Mouse (Mus musculus): ENCODE results near the gene Trpc4. TPM values are rescaled to one million over a fixed set of nuclear protein-coding genes. Genes with fewer than 3 reads are reported as not detected.

Trpc4 gene
- polyA plus RNA-seq, 1 experiment, result not detected

DNA sequence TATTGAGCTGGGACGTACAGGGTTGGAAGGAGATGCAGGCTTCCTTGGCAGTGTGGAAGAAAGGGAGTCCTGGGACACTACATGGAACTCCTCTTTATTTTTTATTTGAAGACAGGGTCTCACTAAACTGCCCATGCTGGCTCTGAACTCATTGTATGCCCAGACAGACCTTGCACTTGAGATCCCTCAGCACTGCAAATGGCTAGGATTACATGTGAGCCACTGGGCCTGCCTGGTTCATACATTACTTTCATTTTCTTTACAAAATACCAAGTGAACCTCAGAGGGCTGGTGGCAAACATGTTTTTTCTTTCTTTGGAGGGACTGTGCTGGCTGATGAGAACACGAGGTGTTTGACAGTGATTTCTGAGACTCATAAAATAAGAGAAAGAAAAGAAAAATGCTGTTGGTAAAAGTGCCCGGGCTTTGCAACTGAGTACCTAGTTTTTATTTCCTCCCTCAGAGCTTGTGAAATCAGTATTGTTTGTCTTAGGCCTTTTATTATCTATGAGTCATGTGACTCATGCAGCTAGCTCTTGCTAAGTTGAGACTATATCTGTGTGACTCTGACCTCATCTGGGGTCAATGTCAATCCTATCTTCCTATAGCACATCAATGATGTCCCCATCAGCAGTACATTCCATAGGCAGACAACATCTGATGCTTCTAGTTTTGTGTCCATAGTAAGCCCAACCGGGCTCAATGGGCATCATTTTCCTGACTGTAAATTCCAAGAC lies 89.1 kb downstream of the Trpc4 start:
- H3K4me1 ChIP-seq (ENCODE audit: control insufficient read depth), result no peaks in the 10 kb centered on the region
- TF ChIP-seq TAL1 (IDR thresholded peaks at IDR 0.05; ENCODE audit: low read length) (no peak), GATA1 (IDR thresholded peaks at IDR 0.05; ENCODE audit: low read length) (no peak)
- no peak overlapping the region for H3K4me3 ChIP-seq (replicated peaks)
- H3K27me3 ChIP-seq (ENCODE audit: control insufficient read depth), result no peaks in the 10 kb centered on the region
- no peaks in the 10 kb centered on the region for H3K36me3 ChIP-seq (ENCODE audit: control insufficient read depth)
- H3K9me3 ChIP-seq (ENCODE audit: control insufficient read depth, low read length), result no peaks in the 10 kb centered on the region

DNA sequence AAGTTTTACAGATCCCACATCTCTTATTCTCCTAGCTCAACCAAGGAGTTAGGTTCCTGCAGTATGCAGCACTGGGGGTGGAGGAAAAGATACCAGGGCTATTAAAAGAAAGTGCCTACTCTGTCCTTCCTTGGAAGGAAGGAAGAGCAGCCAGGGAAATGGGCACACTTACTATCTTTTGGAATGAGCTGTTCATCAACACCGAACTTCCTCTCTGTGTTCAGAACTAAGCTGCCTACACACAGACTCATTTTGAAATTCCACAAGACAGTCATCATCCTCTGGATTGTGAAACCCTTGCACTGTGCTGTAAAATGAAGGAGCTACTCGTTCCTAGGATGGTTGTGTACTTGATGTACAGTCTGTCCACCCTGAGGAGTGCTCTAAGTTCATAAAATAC lies 90.6 kb downstream of the Trpc4 start:
- Histone ChIP-seq H3K4me1 (ENCODE audit: control insufficient read depth) (no peaks in the 10 kb centered on the region), H3K9me3 (ENCODE audit: control insufficient read depth, low read length) (no peaks in the 10 kb centered on the region), H3K36me3 (ENCODE audit: control insufficient read depth) (no peaks in the 10 kb centered on the region), H3K27me3 (ENCODE audit: control insufficient read depth) (no peaks in the 10 kb centered on the region), H3K4me3 (replicated peaks) (no peak overlapping the region)
- no peak for TF ChIP-seq TAL1 (IDR thresholded peaks at IDR 0.05; ENCODE audit: low read length)
- TF ChIP-seq GATA1 (IDR thresholded peaks at IDR 0.05; ENCODE audit: low read length), result no peak

DNA sequence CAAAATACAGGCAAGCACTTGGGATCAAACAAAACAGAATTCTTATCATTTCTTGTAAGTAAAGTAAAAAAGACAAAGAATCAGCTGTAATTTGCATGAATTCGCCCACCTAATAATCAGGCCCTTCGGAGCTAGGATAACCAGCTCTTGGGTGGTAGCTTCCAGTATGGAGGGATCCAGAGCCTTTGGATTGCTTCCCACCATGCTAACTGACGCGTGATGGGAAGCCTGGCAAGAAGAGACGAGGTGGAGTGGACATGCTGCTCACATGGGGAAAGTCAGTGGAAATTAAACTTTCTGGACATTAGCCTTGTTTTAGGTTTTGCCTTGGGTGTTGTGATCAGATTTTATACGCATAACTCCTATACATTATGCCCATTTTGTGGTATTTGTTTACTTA lies 93.5 kb downstream of the Trpc4 start:
- Histone ChIP-seq H3K36me3 (ENCODE audit: control insufficient read depth) (no peaks in the 10 kb centered on the region), H3K27me3 (ENCODE audit: control insufficient read depth) (no peaks in the 10 kb centered on the region), H3K9me3 (ENCODE audit: control insufficient read depth, low read length) (peaks cover 4% of the 10 kb centered on the region; the same call in 1 of the 2 replicates), H3K4me1 (ENCODE audit: control insufficient read depth) (no peaks in the 10 kb centered on the region), H3K4me3 (replicated peaks) (no peak overlapping the region)
- TF ChIP-seq TAL1 (IDR thresholded peaks at IDR 0.05; ENCODE audit: low read length) (no peak), GATA1 (IDR thresholded peaks at IDR 0.05; ENCODE audit: low read length) (no peak)

DNA sequence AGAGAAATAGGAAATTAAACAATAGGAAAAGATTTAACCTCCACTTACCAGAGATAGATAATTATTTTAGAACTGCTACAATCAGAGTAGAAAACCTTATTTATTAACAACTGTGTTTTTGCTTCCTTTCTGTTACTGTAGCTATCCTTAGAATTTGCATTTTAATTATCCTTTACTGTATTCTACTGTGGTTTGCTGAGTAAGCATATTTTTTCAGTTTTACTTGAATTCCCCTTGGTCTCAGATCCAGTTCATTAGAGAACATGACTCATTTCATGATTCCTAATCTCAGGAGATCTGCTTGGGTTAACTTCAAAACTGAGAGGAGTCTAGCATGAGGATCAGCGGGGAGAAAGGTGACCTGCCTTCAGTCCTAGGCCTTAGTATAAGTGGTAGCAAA lies 111.1 kb downstream of the Trpc4 start:
- TF ChIP-seq TAL1 (IDR thresholded peaks at IDR 0.05; ENCODE audit: low read length) (no peak), GATA1 (IDR thresholded peaks at IDR 0.05; ENCODE audit: low read length) (no peak)
- no peaks in the 10 kb centered on the region for H3K4me1 ChIP-seq (ENCODE audit: control insufficient read depth)
- no peaks in the 10 kb centered on the region for H3K36me3 ChIP-seq (ENCODE audit: control insufficient read depth)

DNA sequence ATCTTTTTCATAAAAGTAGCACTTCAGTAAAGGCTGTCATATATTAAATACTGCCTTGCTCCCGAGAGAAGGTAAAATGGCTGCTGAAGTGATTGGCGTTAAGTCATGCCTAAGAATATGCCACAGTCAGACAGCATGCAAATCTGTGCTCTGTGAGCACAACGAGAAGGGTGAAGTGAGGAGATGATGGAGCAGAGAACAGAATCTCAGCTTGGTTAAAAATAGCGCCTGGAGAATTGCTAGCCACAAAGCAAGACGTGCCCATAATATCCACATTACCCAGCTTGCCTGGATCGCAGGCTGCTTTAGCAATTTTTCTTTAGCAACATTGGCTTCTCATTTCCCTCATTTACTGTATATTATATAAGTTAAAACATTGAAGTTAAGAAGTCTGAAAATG lies 113.3 kb downstream of the Trpc4 start:
- Histone ChIP-seq H3K4me3 (replicated peaks) (no peak overlapping the region), H3K4me1 (ENCODE audit: control insufficient read depth) (no peaks in the 10 kb centered on the region), H3K27me3 (ENCODE audit: control insufficient read depth) (no peaks in the 10 kb centered on the region), H3K36me3 (ENCODE audit: control insufficient read depth) (no peaks in the 10 kb centered on the region), H3K9me3 (ENCODE audit: control insufficient read depth, low read length) (no peaks in the 10 kb centered on the region; the same call in 1 of the 2 replicates)
- TF ChIP-seq GATA1 (IDR thresholded peaks at IDR 0.05; ENCODE audit: low read length) (no peak), TAL1 (IDR thresholded peaks at IDR 0.05; ENCODE audit: low read length) (no peak)

More for the DNA sequence above, 111.1 kb downstream of the Trpc4 start:
- Histone ChIP-seq H3K4me3 (replicated peaks) (no peak overlapping the region), H3K27me3 (ENCODE audit: control insufficient read depth) (no peaks in the 10 kb centered on the region), H3K9me3 (ENCODE audit: control insufficient read depth, low read length) (no peaks in the 10 kb centered on the region; the same call in 1 of the 2 replicates)

DNA sequence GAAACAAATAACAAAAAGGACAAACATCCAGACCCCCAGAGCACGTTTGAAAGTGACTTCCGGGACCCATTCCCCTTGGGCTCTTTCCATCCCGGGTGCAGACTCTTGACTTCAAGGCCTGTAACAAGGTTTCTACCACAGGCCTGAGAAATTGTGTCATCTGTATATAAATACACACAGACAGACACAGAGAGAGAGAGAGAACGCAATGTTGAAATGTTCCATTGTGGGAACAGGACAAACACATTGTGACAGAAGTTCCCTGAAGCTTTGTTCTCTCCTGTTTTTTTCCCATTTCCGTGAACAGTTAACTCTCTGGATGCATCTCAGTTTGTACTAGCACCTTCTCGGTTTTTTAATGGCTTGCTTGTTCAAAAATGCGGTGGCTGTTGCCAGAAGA lies 118.8 kb downstream of the Trpc4 start:
- Histone ChIP-seq H3K27me3 (ENCODE audit: control insufficient read depth) (no peaks in the 10 kb centered on the region), H3K9me3 (ENCODE audit: control insufficient read depth, low read length) (no peaks in the 10 kb centered on the region; the same call in 1 of the 2 replicates), H3K4me3 (replicated peaks) (no peak overlapping the region), H3K36me3 (ENCODE audit: control insufficient read depth) (no peaks in the 10 kb centered on the region), H3K4me1 (ENCODE audit: control insufficient read depth) (no peaks in the 10 kb centered on the region)
- TF ChIP-seq GATA1 (IDR thresholded peaks at IDR 0.05; ENCODE audit: low read length) (no peak), TAL1 (IDR thresholded peaks at IDR 0.05; ENCODE audit: low read length) (no peak)

DNA sequence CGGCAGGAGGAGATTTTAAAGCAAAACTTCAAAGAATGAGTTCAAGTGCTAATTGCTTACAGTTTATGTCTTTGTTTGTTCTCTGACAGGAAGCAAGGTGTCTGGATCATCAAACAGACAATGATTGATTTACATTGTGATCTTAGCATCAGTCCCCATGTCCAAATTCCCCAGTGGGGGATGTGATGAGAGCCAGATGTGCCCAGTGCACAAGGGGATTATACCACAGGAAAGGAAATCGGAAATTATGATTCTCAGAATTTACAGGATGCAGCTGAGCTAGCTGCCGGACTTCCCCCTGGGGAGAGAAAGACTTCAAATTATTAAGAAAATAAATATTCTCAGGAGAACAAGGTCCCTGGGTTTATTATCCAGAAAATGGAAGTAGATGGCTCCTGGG lies 133.9 kb downstream of the Trpc4 start:
- TF ChIP-seq TAL1 (IDR thresholded peaks at IDR 0.05; ENCODE audit: low read length), result no peak
- no peak for TF ChIP-seq GATA1 (IDR thresholded peaks at IDR 0.05; ENCODE audit: low read length)
- no peaks in the 10 kb centered on the region for H3K27me3 ChIP-seq (ENCODE audit: control insufficient read depth)
- no peak overlapping the region for H3K4me3 ChIP-seq (replicated peaks)
- no peaks in the 10 kb centered on the region; the same call in 1 of the 2 replicates for H3K9me3 ChIP-seq (ENCODE audit: control insufficient read depth, low read length)
- H3K36me3 ChIP-seq (ENCODE audit: control insufficient read depth), result no peaks in the 10 kb centered on the region
- H3K4me1 ChIP-seq (ENCODE audit: control insufficient read depth), result no peaks in the 10 kb centered on the region

DNA sequence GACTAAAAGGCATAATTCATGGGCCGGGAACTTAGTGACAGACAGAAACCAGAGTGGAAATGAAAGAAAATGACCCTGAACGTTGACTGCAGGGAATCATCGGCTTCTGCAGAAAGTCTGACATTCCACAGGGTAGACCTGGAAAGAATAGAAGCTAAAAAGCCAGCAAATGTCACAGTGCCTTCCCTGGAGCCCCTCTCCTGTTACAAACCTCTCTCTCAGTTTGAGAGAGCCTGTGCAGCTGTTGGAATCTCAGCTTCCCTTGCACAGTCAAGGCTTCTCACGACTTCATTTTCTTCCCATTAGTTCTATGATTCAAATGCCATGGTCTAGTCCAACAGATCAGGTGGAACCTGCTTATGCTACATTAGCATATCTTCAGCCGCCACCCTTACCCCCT lies 154.8 kb downstream of the Trpc4 start:
- H3K4me1 ChIP-seq (ENCODE audit: control insufficient read depth), result no peaks in the 10 kb centered on the region
- no peaks in the 10 kb centered on the region for H3K36me3 ChIP-seq (ENCODE audit: control insufficient read depth)
- TF ChIP-seq TAL1 (IDR thresholded peaks at IDR 0.05; ENCODE audit: low read length) (no peak), GATA1 (IDR thresholded peaks at IDR 0.05; ENCODE audit: low read length) (no peak)
- no peaks in the 10 kb centered on the region for H3K27me3 ChIP-seq (ENCODE audit: control insufficient read depth)
- no peaks in the 10 kb centered on the region for H3K9me3 ChIP-seq (ENCODE audit: control insufficient read depth, low read length)
- no peak overlapping the region for H3K4me3 ChIP-seq (replicated peaks)

DNA sequence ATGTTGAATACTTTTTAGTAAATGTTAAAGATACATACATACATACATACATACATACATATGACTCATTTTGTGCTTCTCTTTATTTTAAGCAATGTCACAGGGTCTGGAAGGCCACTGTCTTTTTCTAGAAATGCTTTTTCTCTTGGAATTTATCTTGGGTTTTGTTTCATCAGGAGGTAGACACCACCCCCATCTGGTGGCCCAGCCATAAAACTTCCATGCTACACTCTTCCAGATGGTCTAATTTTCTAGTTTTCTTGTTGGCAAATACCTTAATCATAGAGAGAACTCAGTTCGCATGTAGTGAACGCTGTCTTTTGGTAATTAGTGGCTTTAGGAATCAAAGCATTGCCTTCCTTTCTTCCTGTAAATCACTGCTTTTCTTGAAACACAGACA lies 158.2 kb downstream of the Trpc4 start:
- no peak for TF ChIP-seq GATA1 (IDR thresholded peaks at IDR 0.05; ENCODE audit: low read length)
- TF ChIP-seq TAL1 (IDR thresholded peaks at IDR 0.05; ENCODE audit: low read length), result no peak
- Histone ChIP-seq H3K36me3 (ENCODE audit: control insufficient read depth) (no peaks in the 10 kb centered on the region), H3K4me1 (ENCODE audit: control insufficient read depth) (no peaks in the 10 kb centered on the region)

More for the DNA sequence above, 158.2 kb downstream of the Trpc4 start:
- Histone ChIP-seq H3K27me3 (ENCODE audit: control insufficient read depth) (no peaks in the 10 kb centered on the region), H3K9me3 (ENCODE audit: control insufficient read depth, low read length) (no peaks in the 10 kb centered on the region), H3K4me3 (replicated peaks) (no peak overlapping the region)
